In the genomic region with DNA sequence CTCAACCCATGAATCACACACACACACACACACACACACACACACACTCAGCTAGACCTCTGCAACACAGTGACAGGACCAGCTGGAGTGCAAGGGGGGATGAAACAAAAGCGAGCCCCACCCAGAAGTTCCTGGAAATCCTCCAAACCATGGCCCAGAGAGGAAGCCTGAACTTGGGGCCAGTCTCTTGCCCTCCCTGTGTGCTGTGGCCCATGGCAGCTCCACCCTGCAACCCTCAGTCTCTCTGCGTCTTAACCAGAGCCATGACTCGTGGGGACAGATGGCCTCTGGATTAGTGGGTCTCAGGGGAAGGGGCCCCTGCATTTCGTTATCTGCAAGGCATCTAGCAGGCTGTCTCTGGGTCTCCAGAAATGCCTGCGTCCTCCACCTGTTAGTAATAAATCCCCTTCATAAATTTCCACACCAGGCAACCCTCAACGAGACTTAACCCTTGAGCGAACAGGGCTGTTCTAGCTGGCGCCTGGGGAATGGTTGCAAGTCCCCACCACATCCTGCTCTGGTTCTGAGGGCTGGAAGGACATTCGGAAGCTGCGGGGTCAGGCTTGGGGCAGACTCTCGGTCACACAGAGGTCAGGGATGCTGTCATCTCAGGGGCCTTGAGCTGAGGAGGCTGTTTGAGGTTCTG, we compare ENCODE assay signal across 8 mouse cellular contexts. TPM values are rescaled to one million over a fixed set of nuclear protein-coding genes. Genes with fewer than 3 reads are reported as not detected.
DNase-seq lines count a peak whose midpoint lies in the region; ATAC-seq and TF ChIP-seq lines count a peak whose summit lies in the region.

No protein-coding gene starts in this region.

- no peaks in the 10 kb centered on the region for H3K9me3 ChIP-seq in hindbrain, embryonic 13.5 days
- no peaks in the 10 kb centered on the region for H3K9me3 ChIP-seq in liver, postnatal 0 days (ENCODE audit: low read length)
- no peaks in the 10 kb centered on the region for H3K9me3 ChIP-seq in stomach, embryonic 14.5 days (ENCODE audit: control insufficient read depth, low read depth, low read length)

- no peak overlapping the region for H3K4me3 ChIP-seq in lung, adult 2 months (replicated peaks; ENCODE audit: extremely low read depth, low read depth, low read length)
- no peak overlapping the region for H3K4me3 ChIP-seq in hindbrain, embryonic 13.5 days
- H3K4me3 ChIP-seq in liver, postnatal 0 days (ENCODE audit: low read depth, low read length) = no peak overlapping the region
- no peak overlapping the region for H3K4me3 ChIP-seq in stomach, embryonic 14.5 days (ENCODE audit: low read depth, low read length)

- H3K4me1 ChIP-seq in lung, adult 2 months (ENCODE audit: control insufficient read depth, insufficient read depth, low read length) = peaks cover 6% of the 10 kb centered on the region
- H3K4me1 ChIP-seq in hindbrain, embryonic 13.5 days (replicated peaks) = peaks cover 82% of the 10 kb centered on the region
- peaks cover 13% of the 10 kb centered on the region for H3K4me1 ChIP-seq in liver, postnatal 0 days (ENCODE audit: insufficient read depth)
- H3K4me1 ChIP-seq in stomach, embryonic 14.5 days (ENCODE audit: control insufficient read depth, insufficient read depth, low read length) = peaks cover 60% of the 10 kb centered on the region

- 38% methylated on average over 11 of the region's 11 CpGs for WGBS in lung, adult 2 months
- 32% methylated on average over 11 of the region's 11 CpGs for WGBS in hindbrain, embryonic 13.5 days
- WGBS in liver, postnatal 0 days (ENCODE audit: insufficient replicate concordance) = 20% methylated on average over 11 of the region's 11 CpGs
- 10% methylated on average over 11 of the region's 11 CpGs for WGBS in stomach, embryonic 14.5 days

- TF ChIP-seq EP300 in liver, postnatal 0 days (IDR thresholded peaks at IDR 0.05; ENCODE audit: low read depth) = no peak; the same call in 1 of the 2 replicates

- H3K4me2 ChIP-seq in hindbrain, embryonic 13.5 days = no peak overlapping the region
- no peak overlapping the region for H3K4me2 ChIP-seq in liver, postnatal 0 days (ENCODE audit: low read depth, low read length)
- 0 out of 2 replicates have a peak overlapping the region, but pooled peaks have one; percentile 10 for H3K4me2 ChIP-seq in stomach, embryonic 14.5 days (replicated peaks; ENCODE audit: low read depth, low read length)

- ATAC-seq in hindbrain, embryonic 13.5 days (ENCODE audit: low FRiP score) = no peak
- ATAC-seq in liver, postnatal 0 days = peak; percentile 55
- peak; percentile 12; the same call in 1 of the 2 replicates for ATAC-seq in stomach, embryonic 14.5 days (ENCODE audit: insufficient number of reproducible peaks, insufficient read depth, low FRiP score, low read depth)

- no peaks in the 10 kb centered on the region for H3K36me3 ChIP-seq in hindbrain, embryonic 13.5 days
- no peaks in the 10 kb centered on the region for H3K36me3 ChIP-seq in liver, postnatal 0 days (replicated peaks; ENCODE audit: insufficient read depth, low read length)
- H3K36me3 ChIP-seq in stomach, embryonic 14.5 days (ENCODE audit: control insufficient read depth, insufficient read depth, low read length) = no peaks in the 10 kb centered on the region; the same call in 1 of the 2 replicates

- H3K27me3 ChIP-seq in hindbrain, embryonic 13.5 days = peaks cover 10% of the 10 kb centered on the region; the same call in 1 of the 2 replicates
- H3K27me3 ChIP-seq in liver, postnatal 0 days (ENCODE audit: insufficient read depth, low read length) = no peaks in the 10 kb centered on the region
- no peaks in the 10 kb centered on the region for H3K27me3 ChIP-seq in stomach, embryonic 14.5 days (ENCODE audit: control insufficient read depth, insufficient read depth, low read length)

- peak; percentile 49 to 58 for DNase-seq in lung, adult 18-20 months
- no peak for DNase-seq in lung, adult 2 months
- DNase-seq in c-Kit-positive CD71-negative TER-119-negative erythroid progenitor cells, embryonic 14.5 days (ENCODE audit: low read depth) = peak; percentile 36
- peak; percentile 50 for DNase-seq in liver, postnatal 0 days
- DNase-seq in left cerebral cortex, postnatal 36 days (ENCODE audit: low spot score in 2 of 2) = no peak
- DNase-seq in gastrocnemius, postnatal 25 days = no peak

- TF ChIP-seq CTCF in lung, adult 2 months (IDR thresholded peaks at IDR 0.05; ENCODE audit: insufficient read depth, low read length) = no peak
- no peak for TF ChIP-seq CTCF in liver, postnatal 0 days (IDR thresholded peaks at IDR 0.05; ENCODE audit: low read depth)

- no peak overlapping the region for H3K27ac ChIP-seq in hindbrain, embryonic 13.5 days
- H3K27ac ChIP-seq in liver, postnatal 0 days (ENCODE audit: low read depth) = peak overlapping the region; percentile 64
- peak overlapping the region; percentile 70; the same call in 1 of the 2 replicates for H3K27ac ChIP-seq in stomach, embryonic 14.5 days (ENCODE audit: low read length)

- no peak for TF ChIP-seq POLR2A in lung, adult 2 months (IDR thresholded peaks at IDR 0.05; ENCODE audit: borderline replicate concordance, extremely low read depth, low read depth, low read length)

- 0 out of 2 replicates have a peak overlapping the region, but pooled peaks have one; percentile 19 for H3K9ac ChIP-seq in hindbrain, embryonic 13.5 days
- H3K9ac ChIP-seq in liver, postnatal 0 days (replicated peaks) = no peak overlapping the region
- no peak overlapping the region for H3K9ac ChIP-seq in stomach, embryonic 14.5 days (replicated peaks; ENCODE audit: low read depth, low read length)

- intact Hi-C loops in left cerebral cortex, postnatal 36 days (cut with DNase I) = no loop called here

RNA-seq across cellular contexts. Expression of gene Sorcs2, which starts 24.6 kb away (rescaled TPM):
- 17.5 and 19.3 TPM in 2 replicates for polyA plus RNA-seq in lung, adult 2 months (2012; rRNA removed)
- polyA plus RNA-seq in hindbrain, embryonic 13.5 days (2015; fragmentation: Nextera tagmentation; extraction: Ambion mirVana) = 11.7 and 12.6 TPM in 2 replicates
- 0.30 and 0.33 TPM in 2 replicates for polyA plus RNA-seq in liver, postnatal 0 days (2015; fragmentation: Nextera tagmentation; extraction: Ambion mirVana)
- 14.5 and 16.0 TPM in 2 replicates for polyA plus RNA-seq in stomach, embryonic 14.5 days (2014; fragmentation: Nextera tagmentation; extraction: Ambion mirVana)
- total RNA-seq in left cerebral cortex, postnatal 36 days (2021) = 10 to 100 TPM; 36.6 to 45.0 TPM
- 1 to 10 TPM; 2.2 to 4.3 TPM for total RNA-seq in gastrocnemius, postnatal 25 days (2021)

Comparison
In these comparisons a context has a peak if more than half of its experiments do, and no peak if none do; other contexts are left out.
1. DNase-seq: peak in lung, adult 18-20 months (2 of 2), c-Kit-positive CD71-negative TER-119-negative erythroid progenitor cells, embryonic 14.5 days (single experiment) and liver, postnatal 0 days (single experiment); none in lung, adult 2 months (single experiment), left cerebral cortex, postnatal 36 days (0 of 2) and gastrocnemius, postnatal 25 days (single experiment).